Mouse (Mus musculus) testis, adult 2 months (tissue): ENCODE data around the gene Mymk. TPM values are rescaled to one million over a fixed set of nuclear protein-coding genes. Genes with fewer than 3 reads are reported as not detected.

Source experiments
- H3K27ac ChIP-seq: fragments of 200-500 bp; 2 replicates; pipeline ENCODE4 v1.5.1; 2012; ENCODE audit warnings: low read depth, low read length; ENCODE audit not compliant: control insufficient read depth, insufficient read depth
- H3K27me3 ChIP-seq: fragments of 200-500 bp; 2 replicates; pipeline ENCODE4 v1.6.1; 2012; ENCODE audit warnings: mild to moderate bottlenecking, low read length, moderate library complexity; ENCODE audit not compliant: control insufficient read depth, insufficient read depth
- H3K36me3 ChIP-seq: fragments of 200-500 bp; 2 replicates; pipeline ENCODE4 v1.6.1; 2012; ENCODE audit warnings: mild to moderate bottlenecking, low read length; ENCODE audit not compliant: control insufficient read depth, insufficient read depth
- H3K4me1 ChIP-seq: fragments of 200-500 bp; 2 replicates; pipeline ENCODE4 v1.6.1; 2012; ENCODE audit warnings: low read length; ENCODE audit not compliant: control insufficient read depth, insufficient read depth
- H3K4me3 ChIP-seq: fragments of 200-500 bp; 2 replicates; pipeline ENCODE4 v1.5.1; 2012; ENCODE audit warnings: low read depth, mild to moderate bottlenecking, low read length, moderate library complexity, mixed read lengths; ENCODE audit not compliant: control insufficient read depth
- CTCF ChIP-seq: fragments of 200-500 bp; IDR thresholded peaks from 2 replicates; pipeline ENCODE4 v1.5.1; 2012; ENCODE audit warnings: low read depth, mild to moderate bottlenecking, inconsistent platforms, low read length, moderate library complexity; ENCODE audit not compliant: control insufficient read depth, insufficient read depth, insufficient replicate concordance
- POLR2A ChIP-seq: fragments of 200-500 bp; IDR thresholded peaks from 2 replicates; pipeline ENCODE4 v1.6.1; 2012; ENCODE audit warnings: low read depth, mild to moderate bottlenecking, inconsistent platforms, low read length, moderate library complexity; ENCODE audit not compliant: control insufficient read depth
- polyA plus RNA-seq: library from polyadenylated mRNA; depleted of rRNA; stranded (reverse); fragments of >200 nt; gene quantifications from 2 replicates; pipeline ENCODE4 v1.2.3, GENCODE M21; 2012

The Mymk gene
- polyA plus RNA-seq, 1 experiment: not detected

- Histone ChIP-seq H3K4me1 (0 out of 2 replicates have a peak, but pooled peaks cover 1% of the 10 kb centered on the region), H3K36me3 (no peaks in the 10 kb centered on the region), H3K4me3 (no peak overlapping the region), H3K27ac (no peak overlapping the region), H3K27me3 (no peaks in the 10 kb centered on the region)
- TF ChIP-seq CTCF: no peak
- no peak for TF ChIP-seq POLR2A
These were observed 22.6 kb downstream of the Mymk start for GRCm38 (mm10) chr2:27049408-27049807.

DNA sequence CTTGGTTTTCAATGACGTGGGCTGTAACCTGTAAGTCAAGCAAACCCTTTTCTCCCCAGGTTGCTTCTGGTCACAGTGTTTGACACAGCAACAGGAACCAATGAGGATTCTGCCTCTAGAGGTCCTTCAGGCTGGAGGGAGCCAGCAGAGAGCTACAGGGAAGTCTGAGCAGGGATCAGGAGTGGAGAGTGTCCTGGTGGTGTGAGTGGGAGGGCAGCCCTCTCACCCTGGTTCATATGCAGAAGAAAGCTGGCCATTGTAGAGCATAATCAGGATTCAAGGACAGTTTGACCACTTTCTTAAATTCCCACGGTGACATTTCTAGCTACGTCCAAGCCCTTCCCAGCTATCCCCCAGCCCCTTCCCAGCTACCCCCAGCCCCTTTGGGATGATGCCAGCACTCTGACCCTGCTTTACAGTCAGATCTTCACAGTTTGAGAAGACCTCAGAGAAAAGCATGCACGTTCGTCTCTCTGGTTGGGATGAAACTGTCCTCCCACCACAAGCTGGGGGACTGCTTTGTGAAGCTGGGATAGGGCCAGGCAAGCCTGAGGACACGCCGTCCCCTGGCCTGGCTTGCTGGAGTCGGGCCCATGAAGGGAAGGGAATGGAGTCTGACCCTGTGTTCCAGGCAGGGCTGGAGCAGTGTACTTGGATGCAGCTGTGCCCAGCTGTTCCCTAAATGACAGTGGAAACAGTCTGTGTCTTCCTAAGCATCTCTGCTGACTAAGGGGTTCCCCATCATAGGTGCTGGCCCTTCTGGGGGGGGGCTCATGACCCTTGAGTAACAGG is 25.8 kb downstream of the Mymk start:
- Histone ChIP-seq H3K36me3 (no peaks in the 10 kb centered on the region), H3K4me1 (0 out of 2 replicates have a peak, but pooled peaks cover 3% of the 10 kb centered on the region), H3K27me3 (no peaks in the 10 kb centered on the region), H3K27ac (peak overlapping the region; percentile 10; the same call in 1 of the 2 replicates), H3K4me3 (no peak overlapping the region)
- no peak for TF ChIP-seq CTCF
- TF ChIP-seq POLR2A: no peak

DNA sequence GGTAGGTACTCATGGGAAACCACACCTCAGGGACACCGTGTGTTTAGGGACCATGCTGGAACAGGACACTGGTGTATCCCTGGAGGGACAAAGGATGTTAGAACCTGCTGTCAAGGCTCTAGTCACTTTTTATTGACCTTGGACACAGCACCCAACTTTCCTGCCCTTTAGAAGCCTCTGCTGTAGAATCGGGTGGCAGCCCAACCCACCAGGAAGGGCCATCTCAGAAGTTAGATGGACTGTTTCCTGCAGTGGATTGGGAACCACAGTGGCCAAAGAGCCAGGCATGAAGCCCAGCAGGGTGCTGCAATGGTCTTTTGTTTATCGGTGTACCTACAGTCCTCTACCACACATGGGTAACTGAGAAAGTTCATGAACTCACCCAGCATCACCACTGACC is 27.3 kb downstream of the Mymk start:
- H3K27me3 ChIP-seq: no peaks in the 10 kb centered on the region
- TF ChIP-seq CTCF (no peak), POLR2A (no peak)
- no peak overlapping the region for H3K27ac ChIP-seq
- no peaks in the 10 kb centered on the region for H3K36me3 ChIP-seq
- no peak overlapping the region for H3K4me3 ChIP-seq
- 0 out of 2 replicates have a peak, but pooled peaks cover 3% of the 10 kb centered on the region for H3K4me1 ChIP-seq

GRCm38 (mm10) chr2:27044166-27044565 is 27.8 kb downstream of the Mymk start:
- Histone ChIP-seq H3K4me3 (no peak overlapping the region), H3K27ac (no peak overlapping the region), H3K4me1 (0 out of 2 replicates have a peak, but pooled peaks cover 3% of the 10 kb centered on the region), H3K36me3 (no peaks in the 10 kb centered on the region), H3K27me3 (no peaks in the 10 kb centered on the region)
- TF ChIP-seq POLR2A (no peak), CTCF (no peak)

- Histone ChIP-seq H3K36me3 (no peaks in the 10 kb centered on the region), H3K27me3 (no peaks in the 10 kb centered on the region)
- TF ChIP-seq CTCF (peak; percentile 65), POLR2A (no peak)
These were observed 28.5 kb downstream of the Mymk start for GRCm38 (mm10) chr2:27043461-27043860.

DNA sequence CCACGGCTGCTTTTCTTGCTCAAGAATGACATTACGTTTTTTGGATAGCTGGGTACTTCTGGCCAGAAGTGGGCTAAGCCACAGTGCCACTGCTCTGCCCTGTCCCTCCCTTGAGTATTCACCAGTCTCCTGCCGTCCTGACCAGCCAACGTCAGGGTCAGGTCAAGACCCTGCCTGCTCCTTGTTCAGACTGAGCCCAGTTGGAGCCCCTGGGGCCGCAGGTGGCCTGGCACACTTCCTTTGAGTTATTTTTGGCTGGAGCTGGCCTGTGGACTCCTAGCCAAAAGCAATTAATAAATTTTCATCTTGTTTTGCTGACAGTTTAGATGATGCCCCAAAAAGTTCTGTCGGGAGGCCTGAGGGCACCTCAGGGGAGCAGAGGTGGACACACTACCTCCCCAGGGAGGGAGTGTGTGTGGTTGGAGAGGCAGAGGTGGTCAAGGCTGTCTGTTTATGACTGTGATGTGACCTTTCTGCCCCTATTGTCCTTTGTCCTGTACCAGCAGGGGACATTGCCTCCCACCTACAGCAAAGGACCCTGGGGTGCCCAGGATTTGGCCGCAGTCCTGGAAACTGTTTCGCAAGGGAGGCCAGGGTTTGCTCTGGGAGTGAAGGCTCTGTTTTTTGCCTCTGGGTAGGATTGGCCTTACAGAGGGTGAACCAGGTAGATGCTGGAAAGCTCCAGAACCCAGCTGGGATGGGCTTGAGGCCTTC is 29.7 kb downstream of the Mymk start:
- Histone ChIP-seq H3K27ac (no peak overlapping the region), H3K4me1 (peaks cover 3% of the 10 kb centered on the region; the same call in 1 of the 2 replicates), H3K27me3 (no peaks in the 10 kb centered on the region), H3K4me3 (no peak overlapping the region), H3K36me3 (no peaks in the 10 kb centered on the region)
- no peak for TF ChIP-seq CTCF

More at GRCm38 (mm10) chr2:27043461-27043860, 28.5 kb downstream of the Mymk start:
- H3K27ac ChIP-seq: no peak overlapping the region
- H3K4me3 ChIP-seq: no peak overlapping the region
- peaks cover 3% of the 10 kb centered on the region; the same call in 1 of the 2 replicates for H3K4me1 ChIP-seq

- Histone ChIP-seq H3K4me1 (peaks cover under 1% of the 10 kb centered on the region; the same call in 1 of the 2 replicates), H3K27ac (no peak overlapping the region), H3K27me3 (no peaks in the 10 kb centered on the region), H3K36me3 (no peaks in the 10 kb centered on the region), H3K4me3 (no peak overlapping the region)
- TF ChIP-seq POLR2A (no peak), CTCF (peak; percentile 37; the same call in 1 of the 2 replicates)
These were observed 32.7 kb downstream of the Mymk start for GRCm38 (mm10) chr2:27039286-27039685.
